Mouse (Mus musculus): ENCODE data around the gene Lmcd1. TPM values are rescaled to one million over a fixed set of nuclear protein-coding genes. Genes with fewer than 3 reads are reported as not detected.

Gene Lmcd1
- polyA plus RNA-seq, 1 experiment from 2014 or later: 3.2 TPM

DNA sequence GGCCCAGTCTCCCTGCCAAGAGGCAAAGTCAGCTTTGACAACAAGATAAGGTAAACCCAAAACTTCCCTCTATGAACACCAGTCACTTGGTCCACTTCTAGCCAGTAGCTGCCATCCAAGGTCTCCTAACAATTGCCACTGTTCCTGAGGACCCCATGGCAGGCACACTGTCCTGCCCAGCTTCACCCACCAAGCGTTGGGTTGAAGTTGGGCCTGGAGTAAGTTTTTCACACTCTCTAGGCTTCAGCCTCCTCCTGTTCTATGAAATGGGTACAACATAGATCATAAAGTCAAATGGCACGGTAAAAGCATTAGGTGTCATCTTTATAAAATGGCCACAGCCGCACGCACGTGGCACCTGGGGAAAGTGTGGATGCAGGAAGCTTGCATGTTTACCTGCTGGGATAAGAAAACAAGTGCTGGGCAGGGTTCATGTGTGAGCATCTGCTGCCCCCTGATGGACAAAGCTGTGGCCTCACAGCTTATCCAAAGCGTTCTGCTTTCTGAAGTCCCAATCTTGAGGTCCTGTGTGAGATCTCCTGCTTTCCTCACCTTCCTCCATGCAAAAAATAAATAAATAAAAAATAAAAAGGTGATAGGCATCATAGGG lies 88.9 kb downstream of the Lmcd1 start:
- WGBS (ENCODE audit: insufficient replicate concordance): 28% methylated on average over 6 of the region's 6 CpGs

GRCm38 (mm10) chr6:112364581-112364980 lies 91.0 kb downstream of the Lmcd1 start:
- Histone ChIP-seq H3K27ac (replicated peaks) (no peak overlapping the region), H3K27me3 (no peaks in the 10 kb centered on the region), H3K4me1 (replicated peaks) (no peaks in the 10 kb centered on the region), H3K4me2 (no peak overlapping the region), H3K36me3 (replicated peaks) (no peaks in the 10 kb centered on the region), H3K9ac (no peak overlapping the region), H3K4me3 (replicated peaks) (no peak overlapping the region), H3K9me3 (replicated peaks) (no peaks in the 10 kb centered on the region)
- WGBS (ENCODE audit: insufficient replicate concordance): 27% methylated on average over 2 of the region's 2 CpGs
- ATAC-seq (ENCODE audit: insufficient read depth): no peak

More for the DNA sequence above, 88.9 kb downstream of the Lmcd1 start:
- no peak overlapping the region for H3K4me2 ChIP-seq
- H3K9ac ChIP-seq: no peak overlapping the region
- H3K27me3 ChIP-seq: no peaks in the 10 kb centered on the region
- H3K4me1 ChIP-seq (replicated peaks): no peaks in the 10 kb centered on the region
- no peaks in the 10 kb centered on the region for H3K36me3 ChIP-seq (replicated peaks)
- no peak overlapping the region for H3K4me3 ChIP-seq (replicated peaks)
- no peak for ATAC-seq (ENCODE audit: insufficient read depth)
- no peak overlapping the region for H3K27ac ChIP-seq (replicated peaks)
- no peaks in the 10 kb centered on the region for H3K9me3 ChIP-seq (replicated peaks)

DNA sequence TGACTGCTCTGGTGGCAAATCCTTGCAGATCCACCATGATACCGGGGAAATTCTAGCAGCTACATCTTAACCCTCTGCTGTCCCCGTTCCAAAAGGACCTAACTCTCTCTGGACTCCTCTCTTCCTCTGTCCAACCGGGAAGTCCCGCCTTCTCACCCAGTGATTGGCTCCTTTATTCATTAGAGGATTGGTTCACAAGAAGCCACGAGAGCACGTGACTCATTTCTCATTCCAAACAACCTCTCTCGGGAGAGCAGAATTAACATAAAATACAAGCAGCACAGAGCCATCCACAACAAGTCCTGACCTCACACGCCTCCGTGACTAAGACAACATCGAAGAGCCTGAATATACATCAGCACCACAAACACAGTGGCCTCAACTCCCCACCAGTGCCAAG lies 91.7 kb downstream of the Lmcd1 start:
- ATAC-seq (ENCODE audit: insufficient read depth): no peak
- Histone ChIP-seq H3K27me3 (no peaks in the 10 kb centered on the region), H3K27ac (replicated peaks) (no peak overlapping the region), H3K4me1 (replicated peaks) (no peaks in the 10 kb centered on the region), H3K4me2 (no peak overlapping the region), H3K9me3 (replicated peaks) (no peaks in the 10 kb centered on the region), H3K9ac (no peak overlapping the region), H3K36me3 (replicated peaks) (no peaks in the 10 kb centered on the region), H3K4me3 (replicated peaks) (no peak overlapping the region)
- 64% methylated on average over 10 of the region's 10 CpGs for WGBS (ENCODE audit: insufficient replicate concordance)

- WGBS (ENCODE audit: insufficient replicate concordance): 30% methylated on average over 8 of the region's 8 CpGs
- Histone ChIP-seq H3K27me3 (no peaks in the 10 kb centered on the region), H3K36me3 (replicated peaks) (no peaks in the 10 kb centered on the region), H3K4me3 (replicated peaks) (no peak overlapping the region), H3K27ac (replicated peaks) (no peak overlapping the region), H3K9ac (no peak overlapping the region), H3K4me1 (replicated peaks) (no peaks in the 10 kb centered on the region), H3K9me3 (replicated peaks) (no peaks in the 10 kb centered on the region), H3K4me2 (no peak overlapping the region)
- ATAC-seq (ENCODE audit: insufficient read depth): no peak
Observed at GRCm38 (mm10) chr6:112373886-112374585, 100.5 kb downstream of the Lmcd1 start.

GRCm38 (mm10) chr6:112375661-112376392 lies 102.3 kb downstream of the Lmcd1 start:
- Histone ChIP-seq H3K9ac (no peak overlapping the region), H3K27ac (replicated peaks) (no peak overlapping the region), H3K4me3 (replicated peaks) (no peak overlapping the region), H3K9me3 (replicated peaks) (no peaks in the 10 kb centered on the region), H3K36me3 (replicated peaks) (no peaks in the 10 kb centered on the region), H3K4me2 (no peak overlapping the region), H3K27me3 (no peaks in the 10 kb centered on the region), H3K4me1 (replicated peaks) (no peaks in the 10 kb centered on the region)
- 62% methylated on average over 9 of the region's 13 CpGs for WGBS (ENCODE audit: insufficient replicate concordance)
- no peak for ATAC-seq (ENCODE audit: insufficient read depth)

DNA sequence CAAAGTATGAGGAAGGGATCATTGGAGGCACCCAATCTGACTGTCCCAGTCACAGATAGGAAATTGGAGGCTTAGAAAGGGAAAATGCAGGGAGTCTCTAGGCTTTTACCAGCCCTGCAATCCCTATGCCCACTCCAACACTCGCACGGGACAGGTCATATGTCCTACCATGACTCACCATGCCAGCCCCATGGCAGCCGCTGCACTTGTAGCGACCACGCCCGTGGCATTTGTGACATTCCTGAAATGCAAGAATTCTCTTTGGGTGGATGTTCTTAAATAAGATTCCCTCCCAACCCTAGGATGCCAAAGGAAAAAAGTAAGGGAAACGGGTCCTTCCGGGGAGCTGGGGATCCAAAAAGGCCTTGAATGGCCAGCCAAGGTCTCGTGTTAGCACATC lies 105.5 kb downstream of the Lmcd1 start:
- Histone ChIP-seq H3K27me3 (no peaks in the 10 kb centered on the region), H3K4me2 (no peak overlapping the region), H3K4me3 (replicated peaks) (no peak overlapping the region), H3K36me3 (replicated peaks) (no peaks in the 10 kb centered on the region), H3K9ac (no peak overlapping the region), H3K4me1 (replicated peaks) (no peaks in the 10 kb centered on the region), H3K27ac (replicated peaks) (no peak overlapping the region), H3K9me3 (replicated peaks) (no peaks in the 10 kb centered on the region)
- no peak for ATAC-seq (ENCODE audit: insufficient read depth)
- 69% methylated on average over 9 of the region's 9 CpGs for WGBS (ENCODE audit: insufficient replicate concordance)

Other genes starting within 250 kb of the Lmcd1 start
- gene Ssu2, start 114.3 kb downstream of the Lmcd1 start, polyA plus RNA-seq (2015; fragmentation: Nextera tagmentation; extraction: Ambion mirVana): 0.06 TPM in 1 of 2 replicates, not detected in the other
- 1.6 and 2.1 TPM in 2 replicates for gene Cav3, start 185.7 kb downstream of the Lmcd1 start, polyA plus RNA-seq (2015; fragmentation: Nextera tagmentation; extraction: Ambion mirVana)
- not detected in 2 replicates for gene Oxtr, start 216.2 kb downstream of the Lmcd1 start, polyA plus RNA-seq (2015; fragmentation: Nextera tagmentation; extraction: Ambion mirVana)